Mouse (Mus musculus): Measurements from ENCODE around the gene 2410015M20Rik.
"Not testable (repeated sequence)": the region's sequence is repeated elsewhere in the genome, so short reads cannot be mapped to it uniquely, and the experiment has no call there.

The 2410015M20Rik gene

GRCm38 (mm10) chr17:56613893-56614292 is 4.3 kb upstream of the 2410015M20Rik start:
- DNase-seq (ENCODE audit: low read depth, low spot score): peak; percentile 43

GRCm38 (mm10) chr17:56613236-56613844 is 3.8 kb upstream of the 2410015M20Rik start, which contains the start of gene Rpl36:
Gene Rpl36, plus strand, starts transcription at chr17:56613416.
- peak; percentile 96 for DNase-seq (ENCODE audit: low read depth, low spot score)

GRCm38 (mm10) chr17:56612565-56612939 is 3.0 kb upstream of the 2410015M20Rik start:
- DNase-seq (ENCODE audit: low read depth, low spot score): not testable (repeated sequence)

GRCm38 (mm10) chr17:56611861-56612564 is 2.4 kb upstream of the 2410015M20Rik start:
- DNase-seq (ENCODE audit: low read depth, low spot score): peak; percentile 44

- DNase-seq (ENCODE audit: low read depth, low spot score): no peak
Measured at GRCm38 (mm10) chr17:56611323-56611722, 1.8 kb upstream of the 2410015M20Rik start.

- no peak for DNase-seq (ENCODE audit: low read depth, low spot score)
Measured at GRCm38 (mm10) chr17:56608699-56609098, 872 bp downstream of the 2410015M20Rik start.

- DNase-seq (ENCODE audit: low read depth, low spot score): no peak
Measured at GRCm38 (mm10) chr17:56607521-56608062, 2.0 kb downstream of the 2410015M20Rik start.

- no peak for DNase-seq (ENCODE audit: low read depth, low spot score)
Measured at GRCm38 (mm10) chr17:56605431-56605830, 4.1 kb downstream of the 2410015M20Rik start.

- DNase-seq (ENCODE audit: low read depth, low spot score): no peak
Measured at GRCm38 (mm10) chr17:56604422-56604821, 5.1 kb downstream of the 2410015M20Rik start.

GRCm38 (mm10) chr17:56604070-56604380 is 5.5 kb downstream of the 2410015M20Rik start:
- no peak for DNase-seq (ENCODE audit: low read depth, low spot score)

- DNase-seq (ENCODE audit: low read depth, low spot score): no peak
Measured at GRCm38 (mm10) chr17:56603186-56604069, 6.1 kb downstream of the 2410015M20Rik start.

- no peak for DNase-seq (ENCODE audit: low read depth, low spot score)
Measured at GRCm38 (mm10) chr17:56593527-56594271, 15.9 kb downstream of the 2410015M20Rik start.

GRCm38 (mm10) chr17:56592553-56592952 is 17.0 kb downstream of the 2410015M20Rik start:
- no peak for DNase-seq (ENCODE audit: low read depth, low spot score)

GRCm38 (mm10) chr17:56588921-56589320 is 20.6 kb downstream of the 2410015M20Rik start:
- DNase-seq (ENCODE audit: low read depth, low spot score): no peak

GRCm38 (mm10) chr17:56587773-56588172 is 21.8 kb downstream of the 2410015M20Rik start:
- no peak for DNase-seq (ENCODE audit: low read depth, low spot score)

- peak; percentile 35 for DNase-seq (ENCODE audit: low read depth, low spot score)
Measured at GRCm38 (mm10) chr17:56585171-56585821, 24.3 kb downstream of the 2410015M20Rik start.

GRCm38 (mm10) chr17:56584257-56585130 is 25.1 kb downstream of the 2410015M20Rik start, which contains the start of the genes Safb2 and Safb:
Gene Safb2, minus strand, starts transcription at chr17:56584585.
Gene Safb, plus strand, starts transcription at chr17:56584825.
- DNase-seq (ENCODE audit: low read depth, low spot score): peak; percentile 97

- DNase-seq (ENCODE audit: low read depth, low spot score): peak; percentile 61
Measured at GRCm38 (mm10) chr17:56583611-56584256, 25.8 kb downstream of the 2410015M20Rik start.

- DNase-seq (ENCODE audit: low read depth, low spot score): no peak
Measured at GRCm38 (mm10) chr17:56583071-56583470, 26.5 kb downstream of the 2410015M20Rik start.
